Mouse (Mus musculus): ENCODE results near the gene Wscd2. TPM values are rescaled to one million over a fixed set of nuclear protein-coding genes. Genes with fewer than 3 reads are reported as not detected.
A peak's percentile ranks its signal among the peaks of the same experiment; 100 is the strongest.

Wscd2 gene
- 4.2 and 5.4 TPM in 2 replicates for polyA plus RNA-seq (2016; fragmentation: Nextera tagmentation; extraction: Ambion mirVana)

GRCm38 (mm10) chr5:113490033-113490432 is at the start of gene Wscd2:
Gene Wscd2, plus strand, starts transcription at chr5:113490333.
- no peak for DNase-seq (ENCODE audit: low spot score)
- WGBS, result 57% methylated on average over 6 of the region's 6 CpGs
- Histone ChIP-seq H3K4me3 (peak within 1 kb of the TSS; percentile 69), H3K36me3 (replicated peaks) (no peaks in the 10 kb centered on the region), H3K27me3 (replicated peaks; ENCODE audit: low read depth, poor library complexity, severe bottlenecking) (peaks cover 66% of the 10 kb centered on the region), H3K27ac (replicated peaks) (peak within 1 kb of the TSS; percentile 86), H3K4me1 (peaks cover 40% of the 10 kb centered on the region), H3K9me3 (no peaks in the 10 kb centered on the region)

- 48% methylated on average over 3 of the region's 3 CpGs for WGBS
- Histone ChIP-seq H3K27me3 (replicated peaks; ENCODE audit: low read depth, poor library complexity, severe bottlenecking) (no peaks in the 10 kb centered on the region), H3K4me1 (peaks cover 13% of the 10 kb centered on the region; the same call in 1 of the 2 replicates), H3K27ac (replicated peaks) (no peak overlapping the region), H3K9me3 (no peaks in the 10 kb centered on the region), H3K36me3 (replicated peaks) (no peaks in the 10 kb centered on the region), H3K4me3 (no peak overlapping the region)
- no peak for DNase-seq (ENCODE audit: low spot score)
Measured at GRCm38 (mm10) chr5:113442180-113442579, 48.0 kb upstream of the Wscd2 start.

GRCm38 (mm10) chr5:113448023-113448734 is 42.0 kb upstream of the Wscd2 start:
- 65% methylated on average over 9 of the region's 9 CpGs for WGBS
- no peak overlapping the region for H3K4me3 ChIP-seq
- 0 out of 2 replicates have a peak, but pooled peaks cover 5% of the 10 kb centered on the region for H3K9me3 ChIP-seq
- no peak overlapping the region; the same call in 1 of the 2 replicates for H3K27ac ChIP-seq (replicated peaks)
- peaks cover 26% of the 10 kb centered on the region for H3K4me1 ChIP-seq
- no peaks in the 10 kb centered on the region for H3K27me3 ChIP-seq (replicated peaks; ENCODE audit: low read depth, poor library complexity, severe bottlenecking)
- DNase-seq (ENCODE audit: low spot score), result no peak
- H3K36me3 ChIP-seq (replicated peaks), result no peaks in the 10 kb centered on the region

- H3K27me3 ChIP-seq (replicated peaks; ENCODE audit: low read depth, poor library complexity, severe bottlenecking), result no peaks in the 10 kb centered on the region
- 78% methylated on average over 3 of the region's 3 CpGs for WGBS
- H3K4me1 ChIP-seq, result peaks cover 36% of the 10 kb centered on the region
- no peak overlapping the region for H3K27ac ChIP-seq (replicated peaks)
- no peak overlapping the region for H3K4me3 ChIP-seq
- H3K9me3 ChIP-seq, result 0 out of 2 replicates have a peak, but pooled peaks cover 5% of the 10 kb centered on the region
- no peaks in the 10 kb centered on the region for H3K36me3 ChIP-seq (replicated peaks)
- no peak for DNase-seq (ENCODE audit: low spot score)
Measured at GRCm38 (mm10) chr5:113449336-113449735, 40.8 kb upstream of the Wscd2 start.

GRCm38 (mm10) chr5:113452691-113453090 is 37.4 kb upstream of the Wscd2 start:
- peak overlapping the region; percentile 71 for H3K27ac ChIP-seq (replicated peaks)
- H3K36me3 ChIP-seq (replicated peaks), result no peaks in the 10 kb centered on the region
- H3K9me3 ChIP-seq, result 0 out of 2 replicates have a peak, but pooled peaks cover 5% of the 10 kb centered on the region
- peak; percentile 44 for DNase-seq (ENCODE audit: low spot score)
- H3K4me1 ChIP-seq, result peaks cover 27% of the 10 kb centered on the region
- H3K4me3 ChIP-seq, result no peak overlapping the region
- no peaks in the 10 kb centered on the region for H3K27me3 ChIP-seq (replicated peaks; ENCODE audit: low read depth, poor library complexity, severe bottlenecking)
- 8% methylated on average over 1 of the region's 1 CpGs for WGBS

GRCm38 (mm10) chr5:113453356-113453755 is 36.8 kb upstream of the Wscd2 start:
- 0 out of 2 replicates have a peak, but pooled peaks cover 5% of the 10 kb centered on the region for H3K9me3 ChIP-seq
- H3K36me3 ChIP-seq (replicated peaks), result no peaks in the 10 kb centered on the region
- H3K4me1 ChIP-seq, result peaks cover 26% of the 10 kb centered on the region
- H3K27ac ChIP-seq (replicated peaks), result peak overlapping the region; percentile 71
- 2% methylated on average over 4 of the region's 4 CpGs for WGBS
- no peaks in the 10 kb centered on the region for H3K27me3 ChIP-seq (replicated peaks; ENCODE audit: low read depth, poor library complexity, severe bottlenecking)
- DNase-seq (ENCODE audit: low spot score), result peak; percentile 71
- no peak overlapping the region for H3K4me3 ChIP-seq

GRCm38 (mm10) chr5:113456020-113456419 is 34.1 kb upstream of the Wscd2 start:
- WGBS, result 89% methylated on average over 10 of the region's 10 CpGs
- no peaks in the 10 kb centered on the region for H3K36me3 ChIP-seq (replicated peaks)

GRCm38 (mm10) chr5:113456756-113457155 is 33.4 kb upstream of the Wscd2 start:
- Histone ChIP-seq H3K36me3 (replicated peaks) (no peaks in the 10 kb centered on the region), H3K27ac (replicated peaks) (no peak overlapping the region), H3K27me3 (replicated peaks; ENCODE audit: low read depth, poor library complexity, severe bottlenecking) (peaks cover 29% of the 10 kb centered on the region), H3K9me3 (no peaks in the 10 kb centered on the region), H3K4me1 (peaks cover 26% of the 10 kb centered on the region), H3K4me3 (no peak overlapping the region)
- no peak for DNase-seq (ENCODE audit: low spot score)
- 83% methylated on average over 4 of the region's 4 CpGs for WGBS

More at GRCm38 (mm10) chr5:113456020-113456419, 34.1 kb upstream of the Wscd2 start:
- peaks cover 22% of the 10 kb centered on the region for H3K4me1 ChIP-seq
- no peak overlapping the region for H3K4me3 ChIP-seq
- H3K27me3 ChIP-seq (replicated peaks; ENCODE audit: low read depth, poor library complexity, severe bottlenecking), result peaks cover 23% of the 10 kb centered on the region
- H3K27ac ChIP-seq (replicated peaks), result no peak overlapping the region
- no peaks in the 10 kb centered on the region for H3K9me3 ChIP-seq
- no peak for DNase-seq (ENCODE audit: low spot score)

- no peak overlapping the region for H3K27ac ChIP-seq (replicated peaks)
Measured at GRCm38 (mm10) chr5:113457260-113457659, 32.9 kb upstream of the Wscd2 start.

GRCm38 (mm10) chr5:113459942-113460341 is 30.2 kb upstream of the Wscd2 start:
- 79% methylated on average over 7 of the region's 7 CpGs for WGBS
- no peak for DNase-seq (ENCODE audit: low spot score)
- H3K4me1 ChIP-seq, result peaks cover 28% of the 10 kb centered on the region
- H3K27me3 ChIP-seq (replicated peaks; ENCODE audit: low read depth, poor library complexity, severe bottlenecking), result peaks cover 55% of the 10 kb centered on the region
- no peaks in the 10 kb centered on the region for H3K36me3 ChIP-seq (replicated peaks)
- no peaks in the 10 kb centered on the region for H3K9me3 ChIP-seq
- no peak overlapping the region for H3K27ac ChIP-seq (replicated peaks)
- H3K4me3 ChIP-seq, result no peak overlapping the region

More at GRCm38 (mm10) chr5:113457260-113457659, 32.9 kb upstream of the Wscd2 start:
- Histone ChIP-seq H3K4me3 (no peak overlapping the region), H3K9me3 (no peaks in the 10 kb centered on the region), H3K27me3 (replicated peaks; ENCODE audit: low read depth, poor library complexity, severe bottlenecking) (peaks cover 34% of the 10 kb centered on the region), H3K4me1 (peaks cover 28% of the 10 kb centered on the region), H3K36me3 (replicated peaks) (no peaks in the 10 kb centered on the region)
- WGBS, result 79% methylated on average over 6 of the region's 6 CpGs
- DNase-seq (ENCODE audit: low spot score), result no peak

- peaks cover 38% of the 10 kb centered on the region for H3K4me1 ChIP-seq
- no peaks in the 10 kb centered on the region for H3K36me3 ChIP-seq (replicated peaks)
- peak; percentile 21 for DNase-seq (ENCODE audit: low spot score)
- 17% methylated on average over 16 of the region's 16 CpGs for WGBS
- no peaks in the 10 kb centered on the region for H3K9me3 ChIP-seq
- H3K4me3 ChIP-seq, result peak overlapping the region; percentile 27
- H3K27me3 ChIP-seq (replicated peaks; ENCODE audit: low read depth, poor library complexity, severe bottlenecking), result peaks cover 68% of the 10 kb centered on the region
- 0 out of 2 replicates have a peak overlapping the region, but pooled peaks have one; percentile 10 for H3K27ac ChIP-seq (replicated peaks)
Measured at GRCm38 (mm10) chr5:113461582-113461981, 28.6 kb upstream of the Wscd2 start.

GRCm38 (mm10) chr5:113461998-113462625 is 28.0 kb upstream of the Wscd2 start:
- Histone ChIP-seq H3K4me1 (peaks cover 43% of the 10 kb centered on the region), H3K36me3 (replicated peaks) (no peaks in the 10 kb centered on the region), H3K4me3 (peak overlapping the region; percentile 27), H3K27me3 (replicated peaks; ENCODE audit: low read depth, poor library complexity, severe bottlenecking) (peaks cover 68% of the 10 kb centered on the region), H3K27ac (replicated peaks) (no peak overlapping the region), H3K9me3 (no peaks in the 10 kb centered on the region)
- 29% methylated on average over 21 of the region's 21 CpGs for WGBS
- DNase-seq (ENCODE audit: low spot score), result peak; percentile 31

Data from embryonic facial prominence, embryonic 10.5 days (tissue).